Mouse (Mus musculus): Measurements from ENCODE around the gene Rps19. TPM values are rescaled to one million over a fixed set of nuclear protein-coding genes. Genes with fewer than 3 reads are reported as not detected.
"Not testable (repeated sequence)": the region's sequence is repeated elsewhere in the genome, so short reads cannot be mapped to it uniquely, and the experiment has no call there.

The Rps19 gene
- total RNA-seq (2021): 100 to 1,000 TPM; 300 to 345 TPM
- long read RNA-seq, experiment 1, transcript Rps19-208 (2 exons, 286 nt): minor isoform, 8 of 356 reads
- long read RNA-seq, experiment 1, transcript Rps19-202 (6 exons, 633 nt): minor isoform, 12 of 356 reads
- long read RNA-seq, experiment 1, transcript Rps19-203 (6 exons, 774 nt): major isoform, 321 of 356 reads
- long read RNA-seq, experiment 1, partial matches to known transcripts: 5 of 356 reads
- long read RNA-seq, experiment 1, other reads (novel, unspliced or antisense): 7 of 356 reads
- long read RNA-seq, experiment 2, transcript Rps19-203 (6 exons, 774 nt): major isoform, 230 of 252 reads
- long read RNA-seq, experiment 2, transcript Rps19-208 (2 exons, 286 nt): minor isoform, 9 of 252 reads
- long read RNA-seq, experiment 2, partial matches to known transcripts: 3 of 252 reads
- long read RNA-seq, experiment 2, other reads (novel, unspliced or antisense): 6 of 252 reads

DNA sequence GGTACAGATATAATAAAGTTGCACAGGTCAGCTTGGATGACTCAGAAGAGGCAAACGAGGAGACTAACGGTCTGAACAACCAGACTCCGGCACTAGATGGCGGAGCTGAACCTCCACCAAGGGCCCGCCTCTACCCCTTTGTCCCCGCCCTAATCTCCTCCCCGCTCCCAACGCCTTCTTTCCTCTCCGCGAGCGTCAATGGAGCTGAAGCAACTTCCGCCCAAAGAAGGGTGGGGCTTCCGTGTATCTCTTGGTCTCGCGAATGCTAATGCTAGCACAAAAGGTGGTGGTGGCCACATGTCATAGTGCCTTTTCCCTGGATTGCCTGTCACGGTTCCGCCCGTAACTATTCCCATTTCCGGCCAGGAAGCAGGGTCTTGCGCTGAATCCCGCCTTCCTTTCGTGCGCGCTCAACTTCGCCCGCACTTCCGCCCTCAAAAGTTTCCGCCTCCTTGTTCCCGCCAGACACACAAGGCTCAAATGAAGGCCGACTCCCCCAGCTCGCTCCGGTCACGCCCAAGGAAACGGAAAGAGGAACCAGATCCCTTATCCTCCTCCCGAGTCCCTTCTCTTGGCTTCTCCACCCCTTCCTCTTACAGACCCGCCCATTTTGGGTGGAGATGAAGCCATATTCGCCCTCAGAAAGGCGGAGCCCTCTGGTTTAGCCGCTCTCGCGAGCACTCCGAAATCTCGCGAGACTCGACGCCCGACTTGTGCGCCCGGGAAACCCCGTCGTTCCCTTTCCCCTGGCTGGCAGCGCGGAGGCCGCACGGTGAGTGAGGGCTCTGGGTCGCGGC is at the start of gene Rps19:
Gene Rps19, plus strand, starts transcription at position 476 of the 797 bp plus-strand sequence.
- peak; percentile 99 for DNase-seq

- DNase-seq: not testable (repeated sequence)
These were observed 45.3 kb upstream of the Rps19 start for GRCm38 (mm10) chr7:24838732-24839409.

DNA sequence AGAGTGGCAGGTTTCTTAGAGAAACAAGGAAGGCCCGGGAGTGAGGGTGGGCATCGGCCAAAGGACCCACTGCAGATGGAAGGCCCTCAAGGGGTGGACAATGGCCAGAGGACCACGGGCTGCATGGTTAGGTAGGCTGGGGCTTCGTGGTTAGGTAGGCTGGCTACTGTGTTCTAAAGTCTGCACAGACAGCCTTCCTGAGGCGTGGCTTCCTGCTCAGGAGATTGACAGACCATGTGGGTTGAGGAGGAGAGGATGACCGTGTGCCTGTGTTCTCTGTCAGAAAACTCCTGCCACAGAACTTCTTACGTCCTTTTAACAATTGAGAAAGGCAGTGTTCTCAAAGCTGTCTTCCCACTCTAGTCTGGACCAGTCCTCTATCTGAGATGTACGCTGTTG is 44.8 kb upstream of the Rps19 start:
- DNase-seq: no peak

DNA sequence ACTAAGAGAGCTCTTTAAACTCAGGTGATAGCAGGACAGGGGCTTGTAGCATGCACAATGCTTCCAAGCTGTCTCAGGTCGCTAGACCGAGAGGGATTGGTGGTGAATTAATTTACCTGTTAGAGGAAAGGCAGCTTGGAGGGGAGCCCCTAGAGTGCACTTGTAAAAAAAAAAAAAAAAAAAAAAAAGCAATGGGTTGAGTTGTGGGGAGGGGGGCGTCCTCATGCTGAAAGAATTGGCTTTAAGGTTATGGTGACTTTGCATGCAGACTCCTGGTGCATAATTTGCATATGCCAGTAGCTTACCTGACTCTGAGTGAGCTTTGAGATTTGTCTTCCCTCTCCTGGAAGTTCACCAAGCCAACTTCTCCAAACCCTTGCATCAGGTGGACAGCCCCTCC is 43.8 kb upstream of the Rps19 start:
- DNase-seq: no peak

- no peak for DNase-seq
These were observed 43.2 kb upstream of the Rps19 start for GRCm38 (mm10) chr7:24841009-24841408.

DNA sequence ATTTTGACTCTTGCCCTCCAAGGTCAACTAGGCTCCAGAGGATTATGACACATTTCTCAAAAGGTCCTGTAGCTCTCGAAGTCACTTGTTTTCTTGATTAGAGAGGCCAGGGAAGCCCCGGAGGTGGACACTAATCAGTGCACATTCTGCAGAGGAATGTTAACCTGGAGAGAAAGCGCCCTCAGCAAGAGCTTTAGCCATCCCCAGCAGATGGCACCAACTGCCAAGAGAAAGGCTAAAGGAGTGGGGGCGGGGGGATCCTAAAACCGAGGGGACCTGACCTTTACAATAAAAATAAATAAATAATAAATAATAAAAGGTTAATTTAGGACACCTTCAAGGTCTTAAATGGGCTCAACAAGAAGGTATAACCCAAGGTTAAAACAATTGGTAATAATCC is 40.0 kb upstream of the Rps19 start:
- no peak for DNase-seq

- DNase-seq: no peak
These were observed 39.0 kb upstream of the Rps19 start for GRCm38 (mm10) chr7:24845181-24845580.

DNA sequence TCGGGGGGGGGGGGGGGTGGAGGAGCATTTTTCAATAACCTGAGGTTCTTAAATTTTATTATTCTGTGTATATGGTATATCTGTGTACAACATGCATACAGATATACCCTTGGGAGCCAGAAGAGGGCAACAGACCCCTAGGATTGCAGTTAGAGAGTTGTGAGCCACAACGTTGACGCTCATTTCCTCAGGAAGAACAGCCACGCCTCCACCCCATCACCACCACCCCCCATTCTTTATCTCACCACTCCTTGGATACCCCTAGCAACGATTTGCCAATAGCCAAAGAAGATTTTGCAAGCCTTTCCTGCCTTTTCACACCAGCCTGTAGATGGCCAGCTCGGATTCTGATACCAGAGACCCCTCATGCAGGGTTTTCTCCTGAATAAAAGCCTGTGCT is 38.5 kb upstream of the Rps19 start:
- no peak for DNase-seq

- not testable (repeated sequence) for DNase-seq
These were observed 37.6 kb upstream of the Rps19 start for GRCm38 (mm10) chr7:24846576-24846975.

DNA sequence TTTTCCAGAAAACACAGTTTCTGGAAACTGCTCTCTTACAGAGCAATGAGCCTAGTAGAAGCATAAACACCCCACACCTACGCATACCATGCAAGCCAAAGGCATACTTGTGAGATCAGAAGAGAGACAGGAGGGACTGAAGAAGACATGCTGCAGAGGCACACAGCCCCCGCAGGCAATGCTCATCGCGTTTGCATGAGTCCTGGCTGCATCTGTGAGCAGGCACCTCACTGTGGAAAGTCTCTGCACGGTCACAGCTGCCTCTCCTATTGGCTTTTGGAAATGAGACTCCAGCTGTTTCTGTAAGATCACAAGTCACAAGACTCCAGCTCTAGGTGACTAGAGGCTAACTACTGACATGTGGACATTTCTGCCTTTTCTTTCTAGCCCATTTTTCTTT is 34.0 kb upstream of the Rps19 start:
- DNase-seq: no peak

- no peak for DNase-seq
These were observed 33.3 kb upstream of the Rps19 start for GRCm38 (mm10) chr7:24850899-24851303.

- no peak for DNase-seq
These were observed 32.4 kb upstream of the Rps19 start for GRCm38 (mm10) chr7:24851596-24852325.

- DNase-seq: no peak
These were observed 31.5 kb upstream of the Rps19 start for GRCm38 (mm10) chr7:24852557-24853232.

DNA sequence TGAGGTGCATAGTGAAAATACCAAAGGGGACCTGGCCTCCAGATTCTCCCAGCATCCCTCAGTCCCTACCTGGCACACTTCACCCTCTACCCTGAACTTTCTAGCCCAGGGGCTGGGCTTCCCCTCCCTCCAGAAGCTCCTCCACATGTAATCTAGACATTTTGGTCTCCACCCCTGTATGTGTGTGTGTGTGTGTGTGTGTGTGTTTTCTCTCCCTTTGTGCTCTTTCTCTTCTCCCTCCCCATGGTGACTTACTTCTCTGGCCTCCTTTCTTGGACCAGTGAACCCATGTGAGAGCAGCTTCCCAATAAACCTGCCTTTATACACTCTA is 31.0 kb upstream of the Rps19 start:
- no peak for DNase-seq

DNA sequence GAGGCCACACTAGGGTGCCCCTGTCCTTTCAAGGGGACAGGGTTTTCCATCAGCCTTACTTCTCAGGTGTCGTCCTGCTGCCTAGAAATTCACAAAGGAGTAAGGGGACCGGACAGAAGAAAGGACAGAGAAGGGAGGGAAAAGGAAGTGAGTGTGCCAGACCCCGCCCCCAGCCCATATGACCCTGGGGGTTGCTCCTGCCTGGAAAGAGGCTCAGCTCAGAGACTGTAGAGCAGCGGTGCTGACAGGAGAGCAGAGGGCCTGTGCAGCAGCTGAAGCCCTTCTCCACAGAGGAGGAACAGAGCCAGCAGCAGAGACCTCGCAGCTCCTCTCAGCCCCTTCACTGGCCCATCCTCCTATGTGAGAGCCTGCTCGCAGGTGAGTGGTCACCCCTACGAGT is 30.5 kb upstream of the Rps19 start:
- no peak for DNase-seq

DNA sequence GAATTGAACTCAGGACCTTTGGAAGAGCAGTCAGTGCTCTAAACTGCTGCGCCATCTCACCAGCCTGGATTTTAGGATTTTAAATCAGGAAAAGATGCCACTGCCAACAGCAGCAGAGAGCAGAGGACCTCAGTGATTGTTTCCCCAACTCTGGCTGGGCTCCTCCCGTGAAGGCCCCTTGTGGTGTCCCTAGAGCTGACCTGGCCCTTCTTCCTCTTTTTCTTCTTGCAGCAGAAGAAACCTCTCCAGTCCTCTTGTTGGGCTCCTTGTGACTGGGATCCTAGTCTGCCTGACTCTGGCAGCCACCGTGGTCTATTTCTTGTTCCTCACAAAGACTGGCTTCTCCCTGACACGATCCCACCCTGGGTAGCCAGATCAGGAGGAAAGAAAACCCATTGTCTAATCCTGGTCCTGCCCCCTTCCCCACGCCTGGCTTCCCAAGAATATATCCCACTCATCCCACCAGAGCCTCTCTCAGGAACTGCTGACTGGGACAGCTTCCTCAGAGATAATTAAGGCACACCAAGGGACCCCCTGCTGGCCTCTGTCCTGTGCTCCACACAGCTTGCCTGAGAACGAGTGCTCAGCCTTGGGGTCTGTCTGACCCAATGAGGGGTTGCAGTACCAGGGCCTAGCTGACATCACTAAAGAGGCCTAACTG is 27.6 kb upstream of the Rps19 start:
- no peak for DNase-seq

GRCm38 (mm10) chr7:24859234-24859633 is 24.9 kb upstream of the Rps19 start:
- no peak for DNase-seq

GRCm38 (mm10) chr7:24861913-24862312 is 22.3 kb upstream of the Rps19 start, which contains the start of gene Gm9844:
Gene Gm9844, plus strand, starts transcription at chr7:24862213.
- DNase-seq: no peak

DNA sequence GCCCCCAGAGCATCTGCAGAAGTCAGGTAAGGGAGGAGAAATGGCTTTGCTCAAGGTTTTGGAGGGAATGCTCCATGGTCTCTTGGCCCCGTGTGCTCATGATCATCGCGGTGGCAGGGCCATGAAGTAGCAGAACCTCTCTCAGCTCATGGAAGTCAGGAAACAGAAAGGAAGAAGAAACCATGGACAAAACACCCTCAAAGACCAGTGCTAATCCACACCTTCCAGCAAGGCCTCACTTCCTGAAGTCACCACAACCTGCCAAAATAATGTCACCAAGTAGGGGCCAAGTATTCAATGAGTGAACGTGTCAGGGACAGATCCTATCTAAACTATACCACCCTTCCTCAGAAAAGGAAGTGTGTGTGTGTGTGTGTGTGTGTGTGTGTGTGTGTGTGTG is 21.3 kb upstream of the Rps19 start:
- DNase-seq: no peak

- DNase-seq: no peak
These were observed 20.0 kb upstream of the Rps19 start for GRCm38 (mm10) chr7:24864156-24864555.

GRCm38 (mm10) chr7:24869080-24869479 is 15.1 kb upstream of the Rps19 start:
- no peak for DNase-seq

All from gastrocnemius, postnatal 25 days (tissue).